ENCODE assay signal across 20 mouse cellular contexts in the genomic region with DNA sequence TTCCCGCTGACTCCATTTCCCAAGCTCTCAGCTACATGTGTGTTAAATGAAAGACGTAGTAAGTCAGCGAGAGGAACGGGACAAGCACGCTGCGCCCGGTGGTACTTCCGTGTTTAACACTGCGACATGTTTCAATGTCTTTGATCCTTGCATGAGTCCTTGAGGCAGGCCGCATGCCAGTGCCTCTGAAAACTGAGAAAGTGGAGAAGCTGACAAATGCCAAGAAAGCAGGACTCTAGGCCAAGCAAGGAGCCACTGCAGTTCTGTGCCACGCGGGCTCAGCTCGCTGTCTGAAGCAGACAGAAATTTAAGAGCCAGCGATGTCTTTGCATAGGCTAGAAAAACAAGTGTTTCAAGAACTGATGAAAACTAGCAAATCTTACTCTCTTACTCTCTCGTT. TPM values are rescaled to one million over a fixed set of nuclear protein-coding genes. Genes with fewer than 3 reads are reported as not detected.
DNase-seq lines count a peak whose midpoint lies in the region; ATAC-seq lines count a peak whose summit lies in the region.
"Had no signal": no experiment of that assay in that cellular context is flagged by ENCODE, and none has a peak within 500 bp of the region (broad histone marks: within the 10 kb centered on the region; RNA-seq: fewer than 3 reads in every experiment).

No protein-coding gene starts in this region.

- H3K36me3 ChIP-seq in embryonic facial prominence, embryonic 14.5 days (ENCODE audit: control insufficient read depth, insufficient read depth, low read length), result no peaks in the 10 kb centered on the region
- no peaks in the 10 kb centered on the region for H3K36me3 ChIP-seq in embryonic facial prominence, embryonic 10.5 days (replicated peaks)
- H3K36me3 ChIP-seq: forebrain, embryonic 12.5 days; heart, embryonic 10.5 days; hindbrain, embryonic 15.5 days had no signal

- intact Hi-C loops in gastrocnemius, postnatal 14 days (cut with DNase I; ENCODE audit: low total_unique reads), result no loop called here

- H3K4me3 ChIP-seq in embryonic facial prominence, embryonic 14.5 days (ENCODE audit: low read depth, low read length), result no peak overlapping the region
- H3K4me3 ChIP-seq in embryonic facial prominence, embryonic 10.5 days, result no peak overlapping the region
- H3K4me3 ChIP-seq: forebrain, embryonic 12.5 days; heart, embryonic 10.5 days; hindbrain, embryonic 15.5 days; megakaryocyte, embryonic 14.5 days had no signal

- no peak for ATAC-seq in embryonic facial prominence, embryonic 14.5 days (ENCODE audit: low read depth)
- ATAC-seq: activated CD4-positive, CD25-positive, alpha-beta regulatory T cell, adult 4 months; intestine, postnatal 0 days; midbrain, embryonic 16.5 days; Patski had no signal

- H3K9me3 ChIP-seq in embryonic facial prominence, embryonic 14.5 days (ENCODE audit: control insufficient read depth, low read length), result no peaks in the 10 kb centered on the region
- H3K9me3 ChIP-seq in embryonic facial prominence, embryonic 10.5 days, result no peaks in the 10 kb centered on the region
- H3K9me3 ChIP-seq: forebrain, embryonic 12.5 days; heart, embryonic 10.5 days; hindbrain, embryonic 15.5 days had no signal

- H3K27me3 ChIP-seq in embryonic facial prominence, embryonic 14.5 days (replicated peaks; ENCODE audit: control insufficient read depth, insufficient read depth, low read length), result no peaks in the 10 kb centered on the region
- no peaks in the 10 kb centered on the region for H3K27me3 ChIP-seq in embryonic facial prominence, embryonic 10.5 days (replicated peaks; ENCODE audit: low read depth, poor library complexity, severe bottlenecking)
- H3K27me3 ChIP-seq: forebrain, embryonic 12.5 days; hindbrain, embryonic 15.5 days; megakaryocyte, embryonic 14.5 days; Patski had no signal

- H3K4me2 ChIP-seq in embryonic facial prominence, embryonic 14.5 days (ENCODE audit: low read depth, low read length), result peak overlapping the region; percentile 23; the same call in 1 of the 2 replicates
- H3K4me2 ChIP-seq: forebrain, embryonic 12.5 days; hindbrain, embryonic 15.5 days; liver, embryonic 11.5 days had no signal

- no peak overlapping the region for H3K9ac ChIP-seq in embryonic facial prominence, embryonic 14.5 days (ENCODE audit: low read depth, low read length)
- H3K9ac ChIP-seq: forebrain, embryonic 12.5 days; hindbrain, embryonic 15.5 days had no signal

- no peak for DNase-seq in embryonic facial prominence, embryonic 14.5 days (ENCODE audit: low spot score)
- DNase-seq in embryonic facial prominence, embryonic 10.5 days (ENCODE audit: low spot score), result no peak
- DNase-seq in lung, postnatal 10 days, result peak; percentile 11
- DNase-seq in lung, postnatal 14 days, result no peak
- peak; percentile 38 for DNase-seq in gastrocnemius, postnatal 14 days
- DNase-seq in skeletal muscle tissue, adult 2 months (ENCODE audit: low read depth, low spot score), result peak; percentile 59
- no peak for DNase-seq in heart, adult 18-20 months
- DNase-seq: cerebellum, adult 8-10 months; heart, postnatal 10 days; kidney, postnatal 10 days; right cerebral cortex, adult 18-20 months had no signal

- WGBS in embryonic facial prominence, embryonic 14.5 days, result 76% methylated on average over 15 of the region's 15 CpGs
- WGBS in embryonic facial prominence, embryonic 10.5 days, result 88% methylated on average over 15 of the region's 15 CpGs

- H3K4me1 ChIP-seq in embryonic facial prominence, embryonic 14.5 days (ENCODE audit: control insufficient read depth, insufficient read depth, low read length), result 0 out of 2 replicates have a peak, but pooled peaks cover 4% of the 10 kb centered on the region
- H3K4me1 ChIP-seq in embryonic facial prominence, embryonic 10.5 days, result no peaks in the 10 kb centered on the region
- H3K4me1 ChIP-seq: forebrain, embryonic 12.5 days; heart, embryonic 10.5 days; hindbrain, embryonic 15.5 days; megakaryocyte, embryonic 14.5 days had no signal

- H3K27ac ChIP-seq in embryonic facial prominence, embryonic 14.5 days (replicated peaks; ENCODE audit: low read depth, low read length), result no peak overlapping the region
- H3K27ac ChIP-seq in embryonic facial prominence, embryonic 10.5 days (replicated peaks), result no peak overlapping the region
- H3K27ac ChIP-seq: forebrain, embryonic 12.5 days; heart, embryonic 10.5 days; hindbrain, embryonic 15.5 days had no signal

RNA-seq across cellular contexts. Expression of gene Adcy2, which starts 15.3 kb away (rescaled TPM):
- polyA plus RNA-seq in embryonic facial prominence, embryonic 14.5 days (2014; fragmentation: Nextera tagmentation; extraction: Ambion mirVana), result 9.1 and 11.2 TPM in 2 replicates
- polyA plus RNA-seq in embryonic facial prominence, embryonic 10.5 days (2016; fragmentation: Nextera tagmentation; extraction: Ambion mirVana), result 0.54 and 0.66 TPM in 2 replicates
- total RNA-seq in gastrocnemius, postnatal 14 days (2021), result 10 to 100 TPM; 32.8 to 33.0 TPM
- under 1 TPM; 0.17 to 0.33 TPM for total RNA-seq in heart, adult 18-20 months (2021)
- polyA plus RNA-seq: activated CD4-positive, CD25-positive, alpha-beta regulatory T cell, adult 4 months had no signal

Comparison
In these comparisons a context has a peak if more than half of its experiments do, and no peak if none do; other contexts are left out.
1. DNase-seq: peak in lung, postnatal 10 days (single experiment), gastrocnemius, postnatal 14 days (single experiment) and skeletal muscle tissue, adult 2 months (single experiment); none in embryonic facial prominence, embryonic 14.5 days (single experiment), embryonic facial prominence, embryonic 10.5 days (single experiment), lung, postnatal 14 days (single experiment) and heart, adult 18-20 months (0 of 2).
2. RNA of gene Adcy2, which starts 15.3 kb away (total RNA-seq): 32.8 to 33.0 TPM in gastrocnemius, postnatal 14 days; 0.17 to 0.33 TPM in heart, adult 18-20 months; every median in the first group is over 10 times any median in the second.